In genomic region chr17:45873996-45874395, GRCm38 (mm10) we compare ENCODE assay signal across 9 mouse cellular contexts.
A peak's percentile ranks its signal among the peaks of the same experiment; 100 is the strongest.
DNase-seq lines count a peak whose midpoint lies in the region; ATAC-seq and TF ChIP-seq lines count a peak whose summit lies in the region.
"Had no signal": no experiment of that assay in that cellular context is flagged by ENCODE, and none has a peak within 500 bp of the region (broad histone marks: within the 10 kb centered on the region; RNA-seq: fewer than 3 reads in every experiment).

No protein-coding gene starts in this region.

- peak overlapping the region; percentile 32; the same call in 1 of the 2 replicates for H3K9ac ChIP-seq in kidney, embryonic 16.5 days (replicated peaks; ENCODE audit: low read length)
- no peak overlapping the region for H3K9ac ChIP-seq in embryonic facial prominence, embryonic 14.5 days (ENCODE audit: low read depth, low read length)
- H3K9ac ChIP-seq in intestine, embryonic 14.5 days (ENCODE audit: low read length) = no peak overlapping the region

- H3K27ac ChIP-seq in kidney, embryonic 16.5 days (ENCODE audit: low read length) = no peak overlapping the region
- H3K27ac ChIP-seq in embryonic facial prominence, embryonic 14.5 days (replicated peaks; ENCODE audit: low read depth, low read length) = no peak overlapping the region
- H3K27ac ChIP-seq in intestine, embryonic 14.5 days (ENCODE audit: low read depth) = peak overlapping the region; percentile 29; the same call in 1 of the 2 replicates

- no peaks in the 10 kb centered on the region for H3K79me2 ChIP-seq in myocyte (ENCODE audit: control insufficient read depth, insufficient read depth)

- 17% methylated on average over 8 of the region's 8 CpGs for WGBS in kidney, embryonic 16.5 days
- 24% methylated on average over 8 of the region's 8 CpGs for WGBS in embryonic facial prominence, embryonic 14.5 days
- WGBS in intestine, embryonic 14.5 days = 21% methylated on average over 8 of the region's 8 CpGs

- DNase-seq in kidney, postnatal 10 days = no peak
- DNase-seq in embryonic facial prominence, embryonic 14.5 days (ENCODE audit: low spot score) = no peak
- no peak for DNase-seq in intestine, embryonic 14.5 days (ENCODE audit: low spot score)
- DNase-seq in urinary bladder, postnatal 14 days (ENCODE audit: low spot score) = no peak
- no peak for DNase-seq in adrenal gland, postnatal 4 days (ENCODE audit: low spot score in 2 of 2)
- no peak for DNase-seq in spleen, postnatal 36 days (ENCODE audit: low spot score in 2 of 2)

- H3K4me2 ChIP-seq in kidney, embryonic 16.5 days (replicated peaks; ENCODE audit: low read depth, low read length) = peak overlapping the region; percentile 45
- peak overlapping the region; percentile 23; the same call in 1 of the 2 replicates for H3K4me2 ChIP-seq in embryonic facial prominence, embryonic 14.5 days (ENCODE audit: low read depth, low read length)
- peak overlapping the region; percentile 22 for H3K4me2 ChIP-seq in intestine, embryonic 14.5 days (ENCODE audit: low read length)
- H3K4me2 ChIP-seq in myocyte (ENCODE audit: low read depth) = peak overlapping the region; percentile 65

- H3K4me1 ChIP-seq in kidney, embryonic 16.5 days (ENCODE audit: insufficient read depth, low read length) = peaks cover 33% of the 10 kb centered on the region
- peaks cover 21% of the 10 kb centered on the region for H3K4me1 ChIP-seq in embryonic facial prominence, embryonic 14.5 days (ENCODE audit: control insufficient read depth, insufficient read depth, low read length)
- H3K4me1 ChIP-seq in intestine, embryonic 14.5 days (replicated peaks; ENCODE audit: control insufficient read depth, insufficient read depth, low read length) = peaks cover 17% of the 10 kb centered on the region

- no peaks in the 10 kb centered on the region for H3K36me3 ChIP-seq in kidney, embryonic 16.5 days (ENCODE audit: insufficient read depth, low read length)
- H3K36me3 ChIP-seq in embryonic facial prominence, embryonic 14.5 days (ENCODE audit: control insufficient read depth, insufficient read depth, low read length) = no peaks in the 10 kb centered on the region
- H3K36me3 ChIP-seq in intestine, embryonic 14.5 days (ENCODE audit: control insufficient read depth, insufficient read depth, low read length) = no peaks in the 10 kb centered on the region
- no peaks in the 10 kb centered on the region for H3K36me3 ChIP-seq in myocyte (ENCODE audit: control insufficient read depth, insufficient read depth)

- no peak for ATAC-seq in kidney, embryonic 16.5 days (ENCODE audit: low FRiP score, low TSS enrichment)
- ATAC-seq in embryonic facial prominence, embryonic 14.5 days (ENCODE audit: low read depth) = no peak
- ATAC-seq in intestine, embryonic 14.5 days (replicated peaks; ENCODE audit: low FRiP score, low TSS enrichment, low read depth) = no peak

- H3K4me3 ChIP-seq in kidney, embryonic 16.5 days (ENCODE audit: low read length) = no peak overlapping the region
- H3K4me3 ChIP-seq in embryonic facial prominence, embryonic 14.5 days (ENCODE audit: low read depth, low read length) = no peak overlapping the region
- no peak overlapping the region for H3K4me3 ChIP-seq in intestine, embryonic 14.5 days (ENCODE audit: low read depth, low read length)
- no peak overlapping the region for H3K4me3 ChIP-seq in myocyte
- H3K4me3 ChIP-seq: erythroblast, embryonic 14.5 days had no signal

- H3ac ChIP-seq in myocyte (ENCODE audit: control insufficient read depth, insufficient read length) = no peak overlapping the region

- peaks cover 16% of the 10 kb centered on the region; the same call in 1 of the 2 replicates for H3K27me3 ChIP-seq in kidney, embryonic 16.5 days (ENCODE audit: insufficient read depth, low read length)
- H3K27me3 ChIP-seq in embryonic facial prominence, embryonic 14.5 days (replicated peaks; ENCODE audit: control insufficient read depth, insufficient read depth, low read length) = peaks cover 27% of the 10 kb centered on the region
- peaks cover 21% of the 10 kb centered on the region for H3K27me3 ChIP-seq in intestine, embryonic 14.5 days (replicated peaks; ENCODE audit: control insufficient read depth, insufficient read depth, low read length)
- H3K27me3 ChIP-seq in myocyte (ENCODE audit: control insufficient read depth, insufficient read depth, insufficient read length) = no peaks in the 10 kb centered on the region

- 0 out of 2 replicates have a peak, but pooled peaks cover 11% of the 10 kb centered on the region for H3K9me3 ChIP-seq in kidney, embryonic 16.5 days (ENCODE audit: low read length)
- H3K9me3 ChIP-seq in embryonic facial prominence, embryonic 14.5 days (ENCODE audit: control insufficient read depth, low read length) = peaks cover 5% of the 10 kb centered on the region; the same call in 1 of the 2 replicates
- 0 out of 2 replicates have a peak, but pooled peaks cover 7% of the 10 kb centered on the region for H3K9me3 ChIP-seq in intestine, embryonic 14.5 days (ENCODE audit: control insufficient read depth, low read length)

- TF ChIP-seq POLR2A in myocyte (IDR thresholded peaks at IDR 0.05; ENCODE audit: insufficient read length, low read depth) = peak; percentile 7

TF ChIP-seq in myocyte, 11 proteins besides CTCF, POLR2A, EP300 and RAD21:
- TF ChIP-seq USF1 (IDR thresholded peaks at IDR 0.05; ENCODE audit: low read depth) (no peak), MYOG (IDR thresholded peaks at IDR 0.05; ENCODE audit: control insufficient read depth in 1 of 3, insufficient read depth in 1 of 3, insufficient read length in 2 of 3, low read depth in 2 of 3) (no peak), MYOD1 (IDR thresholded peaks at IDR 0.05; ENCODE audit: control insufficient read depth in 1 of 3, insufficient read length in 2 of 3, low read depth in 2 of 3) (no peak), TCF3 (IDR thresholded peaks at IDR 0.05; ENCODE audit: insufficient read length, low read depth) (no peak), MAX (IDR thresholded peaks at IDR 0.05; ENCODE audit: low read depth) (no peak), POLR2AphosphoS2 (IDR thresholded peaks at IDR 0.05; ENCODE audit: insufficient read length, low read depth) (no peak), SRF (IDR thresholded peaks at IDR 0.05; ENCODE audit: control insufficient read depth, insufficient read length, low read depth) (no peak), E2F4 (IDR thresholded peaks at IDR 0.05; ENCODE audit: insufficient read depth) (no peak), CEBPB (IDR thresholded peaks at IDR 0.05; ENCODE audit: insufficient read depth, poor library complexity, severe bottlenecking) (no peak), REST (IDR thresholded peaks at IDR 0.05; ENCODE audit: insufficient read depth, insufficient read length) (no peak), TCF12 (IDR thresholded peaks at IDR 0.05; ENCODE audit: insufficient read depth, poor library complexity, severe bottlenecking) (no peak)
